ENCODE assay signal across 9 mouse cellular contexts in the genomic region with DNA sequence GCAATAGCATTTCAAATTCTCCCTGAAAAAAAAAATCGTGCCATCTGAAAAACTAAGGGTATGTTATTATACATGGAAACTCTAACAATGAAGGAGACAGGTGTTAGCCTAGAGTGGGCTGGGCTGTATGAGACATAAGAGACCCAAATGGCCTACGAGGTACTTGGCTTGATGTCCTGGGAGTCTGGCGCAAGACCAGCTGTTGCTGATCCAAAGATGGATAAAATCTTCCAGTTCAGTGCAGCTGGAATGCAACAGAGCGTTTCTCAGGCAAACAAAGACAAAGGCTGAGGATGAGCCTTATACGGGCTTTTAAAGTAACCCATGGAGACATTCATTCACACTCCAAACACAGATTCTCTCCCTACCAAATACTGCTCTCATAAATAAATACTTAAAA. TPM values are rescaled to one million over a fixed set of nuclear protein-coding genes. Genes with fewer than 3 reads are reported as not detected.
A peak's percentile ranks its signal among the peaks of the same experiment; 100 is the strongest.
DNase-seq lines count a peak whose midpoint lies in the region; ATAC-seq and TF ChIP-seq lines count a peak whose summit lies in the region.
"Had no signal": no experiment of that assay in that cellular context is flagged by ENCODE, and none has a peak within 500 bp of the region (broad histone marks: within the 10 kb centered on the region; RNA-seq: fewer than 3 reads in every experiment).

No protein-coding gene starts in this region.

- peak; percentile 86 to 90 for DNase-seq in cerebellum, postnatal 10 days
- DNase-seq in cerebellum, adult 18-20 months, result no peak
- DNase-seq in limb, embryonic 14.5 days (ENCODE audit: low spot score), result peak; percentile 78
- no peak for DNase-seq in limb, embryonic 10.5 days (ENCODE audit: low spot score)
- DNase-seq in gastrocnemius, postnatal 14 days, result peak; percentile 57
- DNase-seq in right cerebral cortex, postnatal 4 days, result no peak
- no peak for DNase-seq in frontal cortex, postnatal 25 days (ENCODE audit: low spot score in 2 of 2)

- peak; percentile 55; the same call in 1 of the 2 replicates for ATAC-seq in limb, embryonic 14.5 days (ENCODE audit: low FRiP score, low read depth)
- ATAC-seq: forebrain, embryonic 15.5 days had no signal

- H3K4me1 ChIP-seq in limb, embryonic 14.5 days (ENCODE audit: control insufficient read depth, insufficient read depth, low read length), result no peaks in the 10 kb centered on the region
- no peaks in the 10 kb centered on the region for H3K4me1 ChIP-seq in limb, embryonic 10.5 days
- H3K4me1 ChIP-seq: forebrain, embryonic 15.5 days had no signal

- H3ac ChIP-seq in myocyte (ENCODE audit: control insufficient read depth, insufficient read length), result no peak overlapping the region

- WGBS in limb, embryonic 14.5 days, result 64% methylated on average over 5 of the region's 5 CpGs
- 79% methylated on average over 5 of the region's 5 CpGs for WGBS in limb, embryonic 10.5 days

- H3K4me2 ChIP-seq in limb, embryonic 14.5 days (replicated peaks; ENCODE audit: low read depth, low read length, severe bottlenecking), result no peak overlapping the region
- H3K4me2 ChIP-seq in myocyte (ENCODE audit: low read depth), result peak overlapping the region; percentile 0
- H3K4me2 ChIP-seq: forebrain, embryonic 15.5 days had no signal

- H3K9ac ChIP-seq in limb, embryonic 14.5 days (ENCODE audit: low read depth, low read length, severe bottlenecking), result no peak overlapping the region
- H3K9ac ChIP-seq: forebrain, embryonic 15.5 days had no signal

- no peaks in the 10 kb centered on the region for H3K79me2 ChIP-seq in myocyte (ENCODE audit: control insufficient read depth, insufficient read depth)

- no peaks in the 10 kb centered on the region for H3K36me3 ChIP-seq in limb, embryonic 14.5 days (ENCODE audit: control insufficient read depth, insufficient read depth, low read length)
- H3K36me3 ChIP-seq in limb, embryonic 10.5 days, result no peaks in the 10 kb centered on the region
- no peaks in the 10 kb centered on the region for H3K36me3 ChIP-seq in myocyte (ENCODE audit: control insufficient read depth, insufficient read depth)
- H3K36me3 ChIP-seq: forebrain, embryonic 15.5 days had no signal

- no peaks in the 10 kb centered on the region for H3K27me3 ChIP-seq in limb, embryonic 14.5 days (ENCODE audit: control insufficient read depth, insufficient read depth, low read length)
- H3K27me3 ChIP-seq in limb, embryonic 10.5 days (ENCODE audit: low read depth, poor library complexity, severe bottlenecking), result no peaks in the 10 kb centered on the region
- no peaks in the 10 kb centered on the region for H3K27me3 ChIP-seq in myocyte (ENCODE audit: control insufficient read depth, insufficient read depth, insufficient read length)
- H3K27me3 ChIP-seq: forebrain, embryonic 15.5 days had no signal

- no peaks in the 10 kb centered on the region for H3K9me3 ChIP-seq in limb, embryonic 14.5 days (ENCODE audit: control insufficient read depth, low read length)
- no peaks in the 10 kb centered on the region for H3K9me3 ChIP-seq in limb, embryonic 10.5 days (replicated peaks)
- H3K9me3 ChIP-seq: forebrain, embryonic 15.5 days had no signal

- H3K27ac ChIP-seq in limb, embryonic 14.5 days (replicated peaks; ENCODE audit: low read depth, low read length), result no peak overlapping the region
- H3K27ac ChIP-seq in limb, embryonic 10.5 days, result no peak overlapping the region
- H3K27ac ChIP-seq: forebrain, embryonic 15.5 days had no signal

- no peak for TF ChIP-seq POLR2A in limb, embryonic 14.5 days (IDR thresholded peaks at IDR 0.05; ENCODE audit: borderline replicate concordance, extremely low read depth, insufficient read depth, insufficient read length)
- no peak for TF ChIP-seq POLR2A in myocyte (IDR thresholded peaks at IDR 0.05; ENCODE audit: insufficient read length, low read depth)

- no peak overlapping the region for H3K4me3 ChIP-seq in limb, embryonic 14.5 days (replicated peaks; ENCODE audit: low read length)
- no peak overlapping the region for H3K4me3 ChIP-seq in limb, embryonic 10.5 days
- H3K4me3 ChIP-seq in myocyte, result no peak overlapping the region
- H3K4me3 ChIP-seq: forebrain, embryonic 15.5 days had no signal

- intact Hi-C loops in gastrocnemius, postnatal 14 days (cut with DNase I; ENCODE audit: low total_unique reads), result no loop called here

TF ChIP-seq in myocyte, 11 proteins besides CTCF, POLR2A, EP300 and RAD21:
- peak in 1 of 3 experiments; percentile 5 for TF ChIP-seq MYOG (IDR thresholded peaks at IDR 0.05; ENCODE audit: control insufficient read depth in 1 of 3, insufficient read depth in 1 of 3, insufficient read length in 2 of 3, low read depth in 2 of 3)
- no peak for TF ChIP-seq USF1 (IDR thresholded peaks at IDR 0.05; ENCODE audit: low read depth)
- no peak for TF ChIP-seq TCF12 (IDR thresholded peaks at IDR 0.05; ENCODE audit: insufficient read depth, poor library complexity, severe bottlenecking)
- TF ChIP-seq MYOD1 (IDR thresholded peaks at IDR 0.05; ENCODE audit: control insufficient read depth in 1 of 3, insufficient read length in 2 of 3, low read depth in 2 of 3), result peak in 1 of 3 experiments; percentile 53
- no peak for TF ChIP-seq REST (IDR thresholded peaks at IDR 0.05; ENCODE audit: insufficient read depth, insufficient read length)
- TF ChIP-seq E2F4 (IDR thresholded peaks at IDR 0.05; ENCODE audit: insufficient read depth), result no peak

RNA-seq across cellular contexts. Expression of a gene that starts 13.1 kb away (rescaled TPM):
- 24.5 TPM in 2 replicates for polyA plus RNA-seq in limb, embryonic 14.5 days (2012; rRNA removed)
- 12.6 and 12.8 TPM in 2 replicates for polyA plus RNA-seq in limb, embryonic 14.5 days (2014; fragmentation: Nextera tagmentation; extraction: Ambion mirVana)
- polyA plus RNA-seq in limb, embryonic 10.5 days (2016; fragmentation: Nextera tagmentation; extraction: Ambion mirVana), result 3.9 and 5.0 TPM in 2 replicates
- 1 to 10 TPM; 3.6 to 3.8 TPM for total RNA-seq in gastrocnemius, postnatal 14 days (2021)
- 6.4 TPM for polyA plus RNA-seq in myocyte (2012; fragmentation: generic; extraction: Trizol)

RNA-seq across cellular contexts. Expression of a gene that starts 32.6 kb away (rescaled TPM):
- 9.1 and 9.6 TPM in 2 replicates for polyA plus RNA-seq in limb, embryonic 14.5 days (2012; rRNA removed)
- polyA plus RNA-seq in limb, embryonic 14.5 days (2014; fragmentation: Nextera tagmentation; extraction: Ambion mirVana), result 9.4 and 9.7 TPM in 2 replicates
- 12.5 and 12.7 TPM in 2 replicates for polyA plus RNA-seq in limb, embryonic 10.5 days (2016; fragmentation: Nextera tagmentation; extraction: Ambion mirVana)
- 1 to 10 TPM; 5.1 to 5.5 TPM for total RNA-seq in gastrocnemius, postnatal 14 days (2021)
- polyA plus RNA-seq in myocyte (2012; fragmentation: generic; extraction: Trizol), result 5.5 TPM

Comparison
In these comparisons a context has a peak if more than half of its experiments do, and no peak if none do; other contexts are left out.
1. DNase-seq: peak in cerebellum, postnatal 10 days (2 of 2), limb, embryonic 14.5 days (single experiment) and gastrocnemius, postnatal 14 days (single experiment); none in cerebellum, adult 18-20 months (0 of 2), limb, embryonic 10.5 days (single experiment), right cerebral cortex, postnatal 4 days (single experiment) and frontal cortex, postnatal 25 days (0 of 2).